Mouse (Mus musculus): ENCODE measurements around the gene Abcb9.
"Not testable (repeated sequence)": the region's sequence is repeated elsewhere in the genome, so short reads cannot be mapped to it uniquely, and the experiment has no call there.

Abcb9 gene

DNA sequence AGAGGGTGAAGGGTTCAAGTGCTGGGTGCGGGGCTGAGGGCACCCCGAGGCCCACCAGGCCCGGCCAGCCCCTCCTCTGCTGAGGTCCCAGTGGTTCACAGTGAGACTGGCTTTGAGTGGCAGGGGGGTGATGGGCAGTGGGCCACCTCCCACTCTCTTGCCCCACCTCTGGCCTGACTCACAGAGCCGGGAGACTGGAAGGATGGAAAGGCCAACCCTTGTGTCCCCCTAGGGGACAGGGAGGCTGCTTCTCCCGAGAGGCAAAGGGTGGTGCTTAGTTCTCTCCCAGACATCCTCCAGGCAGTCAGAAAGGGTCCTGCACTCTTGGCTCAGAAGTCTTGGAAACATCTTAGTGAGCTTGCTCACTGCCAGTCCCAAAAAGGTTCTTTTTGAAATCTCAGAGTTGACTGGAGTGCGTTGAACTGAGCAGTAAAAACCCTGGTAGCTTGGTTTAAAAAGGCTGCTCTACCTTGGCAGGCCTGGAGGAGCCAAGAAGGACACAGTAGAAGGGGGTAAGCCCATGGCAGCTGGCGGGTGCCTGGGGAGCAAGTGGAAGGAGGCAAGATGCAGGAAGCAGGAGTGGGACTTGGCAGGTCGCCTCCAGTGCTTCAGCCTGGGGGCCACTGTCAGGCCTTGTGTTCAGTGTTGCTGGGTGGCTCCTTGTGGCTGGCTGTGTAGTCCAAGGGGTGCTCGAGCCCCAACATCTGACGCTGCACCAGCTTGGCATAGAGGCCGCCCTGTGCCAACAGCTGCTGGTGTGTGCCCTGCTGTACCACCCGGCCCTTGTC is 33.4 kb downstream of the Abcb9 start:
- DNase-seq (ENCODE audit: low read depth, low spot score): no peak

DNA sequence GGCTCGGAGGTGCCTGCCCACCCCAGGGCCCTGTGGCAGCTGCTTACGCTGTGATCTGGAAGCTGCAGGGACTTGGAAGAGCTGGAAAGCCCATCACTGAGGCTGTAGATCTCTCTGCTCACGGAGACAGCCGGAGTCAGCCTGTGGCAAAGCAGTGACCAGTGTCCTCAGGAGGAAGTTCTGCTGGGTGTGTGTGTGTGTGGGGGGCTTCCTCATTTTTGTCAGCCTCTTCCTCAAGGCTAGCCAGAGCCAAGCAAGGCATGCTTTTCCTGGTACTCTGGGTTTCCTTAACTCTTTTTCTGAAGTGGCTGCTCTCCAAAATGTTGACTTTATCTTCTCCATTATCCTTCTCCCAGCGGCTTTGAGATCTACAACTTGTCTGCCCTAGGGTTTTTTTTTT is 35.9 kb downstream of the Abcb9 start:
- no peak for DNase-seq (ENCODE audit: low read depth, low spot score)

DNA sequence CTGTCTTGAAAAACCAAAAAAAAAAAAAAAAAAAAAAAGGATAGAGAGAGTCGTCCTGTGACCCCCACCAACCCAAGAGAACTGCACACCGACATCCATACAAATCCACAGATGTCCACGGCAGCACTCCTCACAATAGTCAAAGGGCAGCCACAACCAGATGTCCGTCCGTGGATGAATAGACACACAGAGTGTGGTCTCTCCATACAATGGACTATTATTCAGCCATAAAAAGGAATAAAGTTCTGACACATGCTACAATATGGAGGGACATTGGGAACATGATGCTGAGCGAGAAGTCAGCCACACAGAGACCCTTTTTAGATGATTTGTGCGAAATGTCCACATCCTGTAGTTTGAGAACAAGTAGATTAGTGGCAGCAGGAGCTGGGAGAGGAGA is 36.8 kb downstream of the Abcb9 start:
- DNase-seq (ENCODE audit: low read depth, low spot score): no peak

DNA sequence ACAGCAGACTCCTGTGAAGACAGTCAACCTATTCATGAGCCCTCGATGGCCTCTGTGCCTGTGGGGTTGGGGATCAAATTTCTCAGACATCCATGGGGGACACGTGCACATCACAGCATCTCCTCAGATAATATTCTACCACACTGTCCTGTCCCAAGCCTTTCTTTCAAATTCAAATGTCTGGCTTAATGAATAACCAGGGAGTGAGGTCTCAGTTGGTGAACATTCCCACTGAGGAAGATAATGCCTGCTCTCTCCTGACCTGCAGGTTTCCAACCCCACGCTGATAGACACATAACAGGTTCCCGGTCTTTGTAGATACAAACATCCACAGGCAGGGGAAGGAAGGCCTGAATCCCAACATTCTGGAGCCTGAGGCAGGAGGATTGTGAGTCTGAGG is 38.6 kb downstream of the Abcb9 start:
- DNase-seq (ENCODE audit: low read depth, low spot score): no peak

DNA sequence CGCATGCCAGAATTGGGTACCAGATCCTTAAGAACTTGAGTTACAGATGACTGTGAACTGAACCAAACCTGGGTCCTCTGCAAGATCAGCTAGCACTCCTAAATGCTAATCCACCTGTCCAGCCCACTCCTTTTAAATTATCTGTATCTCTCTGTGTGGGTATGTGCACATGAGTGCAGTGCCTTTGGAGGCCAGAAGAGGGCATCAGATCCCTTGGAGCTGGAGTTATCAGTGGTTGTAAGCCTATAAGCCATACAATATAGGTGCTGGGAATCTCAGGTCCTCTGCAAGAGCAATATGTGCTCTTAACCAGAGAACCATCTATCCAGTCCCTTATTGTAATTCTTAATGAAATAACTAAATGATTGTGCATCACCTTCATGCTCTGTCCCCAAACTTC is 39.4 kb downstream of the Abcb9 start:
- no peak for DNase-seq (ENCODE audit: low read depth, low spot score)

DNA sequence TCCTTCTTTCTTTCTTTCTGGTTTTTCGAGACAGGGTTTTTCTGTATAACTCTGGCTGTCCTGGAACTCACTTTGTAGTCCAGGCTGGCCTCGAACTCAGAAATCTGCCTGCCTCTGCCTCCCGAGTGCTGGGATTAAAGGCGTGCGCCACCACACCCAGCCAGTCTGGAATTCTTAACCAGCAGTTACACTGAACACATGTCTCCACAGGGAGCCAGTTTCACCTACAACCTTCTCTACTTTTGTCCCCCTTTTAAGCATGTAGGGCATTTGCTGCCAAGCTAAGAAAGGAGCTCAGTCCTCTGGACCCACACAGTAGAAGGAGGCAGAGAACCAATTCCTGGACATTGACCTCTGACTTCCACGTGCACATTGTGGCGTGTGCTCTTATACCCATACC is 43.0 kb downstream of the Abcb9 start:
- DNase-seq (ENCODE audit: low read depth, low spot score): not testable (repeated sequence)

DNA sequence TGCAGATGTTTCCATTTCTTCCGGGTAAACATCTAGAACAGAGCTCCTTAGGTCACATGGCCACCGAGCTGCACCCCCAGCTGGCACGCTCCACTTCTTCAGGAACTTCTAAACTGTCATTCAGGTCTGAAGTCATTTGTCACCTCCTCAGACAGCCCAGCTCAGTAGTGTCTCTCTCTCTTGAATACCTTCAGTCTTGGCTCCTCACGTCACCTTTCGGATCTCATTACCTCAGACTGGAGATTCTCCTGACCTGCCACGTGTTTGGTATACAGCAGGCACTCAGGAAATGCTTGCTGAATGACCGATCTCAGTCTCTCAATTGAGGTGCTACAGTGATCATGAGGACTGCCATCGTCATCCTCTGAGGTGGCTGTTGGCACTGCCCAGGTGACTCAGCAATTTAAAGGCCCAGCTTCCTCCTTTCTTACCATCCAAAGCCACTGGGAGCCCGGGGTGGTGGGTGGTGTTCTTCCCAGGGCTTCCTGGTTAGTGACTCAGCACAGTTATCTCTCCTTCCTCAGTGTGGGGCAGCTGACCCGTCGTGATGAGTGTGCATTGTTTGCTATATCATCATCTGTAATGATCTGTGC is 43.6 kb downstream of the Abcb9 start:
- DNase-seq (ENCODE audit: low read depth, low spot score): no peak

DNA sequence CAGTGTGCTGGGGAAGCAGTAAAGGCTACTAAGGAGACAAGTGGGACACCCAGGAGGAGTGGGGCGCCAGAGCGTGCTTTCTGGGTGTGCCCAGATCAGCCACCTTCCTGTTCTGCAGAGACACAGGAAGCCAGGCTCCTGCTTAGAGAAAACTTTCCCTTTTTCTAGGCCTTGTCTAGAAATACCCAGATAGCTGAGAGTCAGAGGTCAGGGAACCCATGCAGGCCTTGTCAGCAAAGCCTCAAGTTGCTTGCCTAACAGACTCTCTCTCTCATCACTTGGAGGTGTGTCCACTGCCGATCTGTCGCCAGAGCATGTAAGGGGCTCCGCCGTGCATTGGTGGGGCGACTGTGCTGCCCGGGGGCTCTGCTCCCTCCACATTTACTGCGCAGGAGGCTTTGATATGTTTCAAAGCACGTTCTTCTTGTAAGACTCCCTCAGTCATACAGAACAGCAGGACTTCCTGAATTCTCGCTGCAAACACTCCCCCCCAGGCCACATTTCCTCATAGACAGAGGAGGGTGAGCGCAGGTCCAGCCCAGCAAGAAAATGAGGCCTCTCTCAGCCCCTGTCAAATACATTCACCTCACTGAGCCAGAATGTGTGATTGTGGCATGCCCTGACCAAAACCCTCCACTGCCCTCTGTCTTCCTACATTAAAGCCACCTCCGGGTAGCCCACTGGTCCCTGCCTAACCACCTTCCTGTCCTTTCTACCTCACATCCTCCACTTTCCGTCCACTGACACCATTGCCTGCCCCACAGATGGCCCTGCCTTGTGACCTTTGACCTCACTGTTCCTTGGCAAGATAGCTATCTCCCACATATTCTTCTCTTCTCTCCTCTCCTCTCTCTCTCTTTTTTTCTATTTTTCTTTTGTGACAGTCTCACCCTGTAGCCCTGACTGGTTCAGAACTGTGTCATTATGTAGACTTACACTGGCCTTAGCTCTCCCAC is 45.2 kb downstream of the Abcb9 start:
- no peak for DNase-seq (ENCODE audit: low read depth, low spot score)

DNA sequence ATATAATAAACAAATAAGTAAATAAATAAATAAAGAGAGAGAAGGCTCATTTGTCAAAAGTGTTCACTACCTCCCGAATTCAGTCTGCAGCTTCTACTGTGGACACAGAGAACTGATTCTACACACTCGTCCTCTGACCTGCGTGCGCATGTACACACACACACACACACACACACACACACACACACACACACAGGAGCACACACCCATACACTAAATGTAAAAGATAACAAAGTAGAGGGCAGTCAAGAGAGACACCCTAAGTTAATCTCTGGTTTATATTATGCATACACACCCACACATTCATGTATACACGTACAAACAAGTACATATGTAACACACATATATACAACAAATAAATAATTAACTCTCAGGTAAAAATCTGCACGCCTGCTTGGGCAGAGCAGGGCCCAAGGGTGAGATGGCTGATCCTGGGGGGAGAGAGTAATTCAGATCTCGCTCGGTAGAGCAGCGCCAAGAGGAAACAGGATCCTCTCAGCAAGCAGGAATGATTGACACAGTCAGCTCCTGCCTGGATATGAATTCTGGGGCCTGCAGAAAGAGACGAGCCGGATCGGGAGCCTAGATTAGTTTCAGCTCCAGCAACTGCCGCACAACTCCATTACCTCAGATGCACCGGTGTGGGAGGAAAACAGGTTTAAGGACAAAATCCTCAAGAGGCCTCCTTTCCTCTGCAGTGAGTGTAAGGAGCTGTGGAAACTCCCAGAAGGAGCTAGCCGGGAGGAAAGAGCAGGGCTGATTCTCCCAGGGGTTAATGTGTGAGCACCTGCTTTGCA is 46.2 kb downstream of the Abcb9 start:
- no peak for DNase-seq (ENCODE audit: low read depth, low spot score)

DNA sequence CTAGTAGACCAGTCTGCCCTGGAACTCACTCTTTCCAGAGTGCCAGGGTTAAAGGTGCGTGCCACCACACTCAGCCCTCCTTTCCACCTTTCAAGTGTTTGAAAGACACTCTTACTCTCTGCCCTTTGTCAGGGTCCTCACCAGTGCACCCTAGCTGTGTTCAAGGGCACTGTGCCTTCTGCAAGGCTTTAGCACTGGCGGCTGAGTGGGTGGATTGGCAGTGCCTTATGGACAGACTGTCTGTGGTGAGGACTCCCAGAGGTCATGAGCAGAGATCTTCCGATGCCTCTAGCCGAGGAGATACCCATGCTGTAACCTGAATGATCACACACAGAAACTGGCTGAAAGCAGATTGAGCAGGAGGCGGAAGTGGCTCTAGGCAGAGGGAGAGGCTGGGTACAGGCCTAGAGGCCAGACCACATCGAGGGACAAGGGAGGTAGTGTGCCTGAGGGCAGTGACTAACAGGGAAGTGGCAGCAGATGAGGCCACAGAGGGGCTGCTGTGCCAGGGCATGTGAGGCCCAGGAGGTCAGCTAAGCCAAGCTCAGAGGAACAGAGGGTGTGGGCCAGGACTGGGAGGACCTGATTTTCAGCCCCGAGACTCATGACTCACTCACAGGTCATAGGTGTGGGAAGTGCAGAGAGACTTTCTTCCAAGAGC is 48.7 kb downstream of the Abcb9 start:
- no peak for DNase-seq (ENCODE audit: low read depth, low spot score)

DNA sequence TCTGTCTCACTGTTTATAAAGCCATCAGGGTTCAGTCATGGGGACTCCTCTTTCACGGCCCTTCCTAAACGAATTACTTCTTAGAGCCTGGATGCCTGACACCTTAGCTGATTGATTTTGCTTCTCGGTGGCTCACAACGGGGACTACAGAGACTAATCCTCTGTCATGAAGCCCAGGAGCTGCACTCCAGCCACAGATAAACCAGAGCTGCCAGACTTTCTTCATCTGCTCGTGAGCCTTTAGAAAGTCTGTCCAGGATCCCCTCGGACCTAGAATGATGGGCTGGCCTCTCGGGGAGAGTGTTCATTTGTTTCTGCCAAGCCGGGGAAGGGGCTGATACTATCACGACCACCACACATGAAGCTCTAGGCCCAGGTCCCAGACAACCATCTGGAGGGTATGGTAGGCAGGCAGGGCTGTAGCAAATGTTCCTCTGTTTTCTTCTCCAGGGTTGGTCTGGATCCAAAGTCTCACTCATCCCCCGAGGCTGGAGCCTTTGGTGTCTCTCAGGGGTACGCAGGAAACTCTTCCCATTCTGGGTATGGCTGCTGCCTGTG is 50.1 kb downstream of the Abcb9 start:
- no peak for DNase-seq (ENCODE audit: low read depth, low spot score)

DNA sequence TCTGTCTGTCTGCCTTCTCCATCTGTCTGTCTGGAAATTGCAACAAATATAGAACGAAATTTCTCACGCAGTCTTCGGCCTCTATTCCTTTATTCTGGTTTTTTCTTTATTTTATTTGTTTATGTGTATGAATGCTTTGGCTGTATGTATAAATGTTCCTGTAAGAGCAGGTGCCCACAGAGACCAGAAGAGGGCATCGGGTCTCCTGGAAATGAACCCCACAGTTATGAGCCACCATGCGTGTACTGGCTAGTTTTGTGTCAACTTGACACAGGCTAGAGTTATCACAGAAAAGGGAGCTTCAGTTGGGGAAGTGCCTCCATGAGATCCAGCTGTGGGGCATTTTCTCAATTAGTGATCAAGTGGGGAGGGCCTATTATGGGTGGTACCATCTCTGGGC is 51.6 kb downstream of the Abcb9 start:
- DNase-seq (ENCODE audit: low read depth, low spot score): no peak

DNA sequence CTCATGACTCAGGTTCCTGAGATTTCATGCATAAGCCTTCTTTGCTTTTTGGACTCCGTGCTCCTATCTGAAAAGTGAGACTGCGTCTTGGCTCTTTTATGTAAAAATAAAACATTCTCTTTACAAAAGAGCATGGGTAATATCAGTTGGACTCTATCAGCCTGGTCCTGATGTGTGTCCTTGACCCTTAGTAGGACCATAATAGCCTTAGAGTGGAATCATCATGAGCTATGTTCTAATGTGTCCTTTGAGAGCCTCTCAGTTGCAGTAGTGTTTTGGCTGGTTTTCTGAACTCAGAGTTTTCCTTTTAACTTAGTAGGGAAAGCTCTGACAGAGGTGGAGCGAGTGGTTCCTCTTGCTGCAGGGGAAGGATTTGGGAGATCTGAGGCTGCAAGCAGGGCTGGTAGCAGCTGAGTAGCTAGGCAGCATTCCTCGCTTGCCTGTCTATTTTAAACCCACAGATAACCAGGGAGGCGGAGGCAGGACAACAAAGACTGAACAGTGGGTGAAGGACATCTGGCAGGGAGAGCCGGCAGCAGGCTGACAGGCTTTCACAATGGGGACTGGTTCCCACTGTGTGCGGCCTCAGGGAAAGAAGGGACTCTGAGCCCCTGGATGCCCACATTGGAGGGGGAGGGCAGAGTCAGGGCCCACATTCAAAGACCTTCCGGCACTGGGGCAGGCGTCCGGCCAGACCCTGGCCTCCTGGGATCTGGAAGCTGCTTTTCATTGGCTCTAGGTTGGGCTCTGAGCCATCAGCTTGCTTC is 52.2 kb downstream of the Abcb9 start:
- DNase-seq (ENCODE audit: low read depth, low spot score): no peak

DNA sequence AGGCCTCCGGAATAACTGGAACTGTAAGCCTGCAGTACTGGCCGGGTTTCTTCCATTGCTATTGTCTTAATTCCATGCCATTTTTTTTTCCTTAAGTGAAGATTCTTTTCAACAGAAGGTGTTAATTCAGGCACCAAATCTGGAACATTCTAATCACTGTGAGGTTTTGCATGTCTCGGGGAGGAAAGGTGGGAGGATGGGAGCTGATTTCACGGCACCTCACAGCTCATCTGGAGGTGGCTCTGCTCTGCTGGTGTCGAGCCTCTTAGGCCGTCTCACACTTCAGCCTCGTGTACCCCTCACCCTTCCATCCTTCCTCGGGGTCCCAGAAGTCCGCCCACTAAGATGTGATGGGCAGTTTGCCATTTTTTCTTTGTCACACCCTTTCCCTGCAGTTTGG is 54.5 kb downstream of the Abcb9 start:
- DNase-seq (ENCODE audit: low read depth, low spot score): no peak

DNA sequence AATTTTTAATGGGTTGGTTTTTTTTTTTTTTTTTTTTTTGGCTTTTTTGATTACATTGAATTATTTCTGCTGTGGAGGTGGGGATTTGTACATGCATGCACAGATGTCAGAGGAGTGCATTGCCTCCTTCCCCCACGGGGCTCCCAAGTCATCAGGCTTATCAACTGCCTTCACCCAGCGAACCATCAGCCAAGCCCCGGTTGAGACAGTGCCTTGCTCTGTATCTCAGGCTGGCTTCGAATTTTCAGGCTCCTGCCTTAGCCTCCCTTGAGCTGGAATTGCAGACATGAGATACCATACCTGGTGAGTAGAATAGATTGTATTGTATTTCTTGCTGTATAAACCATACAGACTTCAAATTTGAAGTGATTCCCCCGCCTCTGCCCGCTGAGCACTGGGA is 56.0 kb downstream of the Abcb9 start:
- DNase-seq (ENCODE audit: low read depth, low spot score): no peak

DNA sequence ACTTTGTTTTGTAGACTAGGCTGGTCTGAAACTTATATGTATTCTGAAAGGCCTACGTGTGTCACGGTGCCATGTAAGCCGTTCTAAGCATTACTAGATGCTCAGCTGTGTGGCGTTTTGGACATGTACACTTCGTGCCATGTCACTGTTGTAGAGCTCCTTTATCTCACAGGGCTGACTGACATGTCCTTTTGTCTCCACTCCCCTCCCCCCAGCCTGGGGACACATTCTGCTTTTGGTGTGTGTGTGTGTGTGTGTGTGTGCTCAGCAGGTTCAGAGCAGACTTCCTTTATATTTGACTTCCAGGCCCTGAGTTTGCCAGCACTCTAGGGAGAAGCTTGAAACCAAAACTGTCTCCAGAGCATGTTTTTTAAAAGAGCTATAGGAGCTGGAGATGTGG is 58.8 kb downstream of the Abcb9 start:
- no peak for DNase-seq (ENCODE audit: low read depth, low spot score)

DNA sequence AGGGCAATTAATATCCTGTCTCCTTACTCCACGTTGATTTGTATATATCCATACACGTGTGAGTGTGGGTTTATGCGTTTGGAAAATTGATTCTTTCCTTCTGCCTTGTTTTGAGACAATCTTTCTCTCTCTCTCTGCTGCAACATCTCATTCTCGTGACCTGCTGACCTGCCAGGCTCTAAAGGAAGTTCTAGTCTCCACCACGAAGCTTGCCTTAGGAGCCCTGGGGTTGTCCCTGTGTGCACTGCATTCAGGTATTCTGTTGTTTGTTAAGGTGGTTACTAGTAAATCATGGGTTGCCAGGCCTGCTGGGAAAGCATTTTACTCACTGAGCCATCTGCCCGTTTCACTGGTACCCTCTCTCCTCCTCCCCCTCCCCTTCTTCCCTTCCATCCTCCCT is 59.3 kb downstream of the Abcb9 start:
- no peak for DNase-seq (ENCODE audit: low read depth, low spot score)

DNA sequence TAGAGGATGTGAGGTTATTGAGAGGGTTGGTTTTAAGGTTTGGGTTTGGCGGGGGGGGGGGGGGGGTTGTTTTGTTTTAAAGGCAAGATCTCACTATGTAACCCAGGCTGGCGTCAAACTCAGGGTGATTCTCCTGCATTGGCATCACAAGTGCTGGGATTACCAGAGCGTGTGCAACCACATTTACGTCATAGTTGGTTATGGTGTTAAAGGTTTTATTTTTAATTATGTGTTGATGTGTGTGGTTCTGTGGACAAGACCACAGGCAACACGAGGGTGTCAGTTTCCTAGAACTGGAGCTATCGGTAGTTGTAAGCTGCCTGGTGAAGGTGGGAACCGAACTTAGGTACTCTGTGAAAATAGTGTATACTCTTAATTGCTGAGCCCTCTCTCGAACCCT is 59.8 kb downstream of the Abcb9 start:
- no peak for DNase-seq (ENCODE audit: low read depth, low spot score)

DNA sequence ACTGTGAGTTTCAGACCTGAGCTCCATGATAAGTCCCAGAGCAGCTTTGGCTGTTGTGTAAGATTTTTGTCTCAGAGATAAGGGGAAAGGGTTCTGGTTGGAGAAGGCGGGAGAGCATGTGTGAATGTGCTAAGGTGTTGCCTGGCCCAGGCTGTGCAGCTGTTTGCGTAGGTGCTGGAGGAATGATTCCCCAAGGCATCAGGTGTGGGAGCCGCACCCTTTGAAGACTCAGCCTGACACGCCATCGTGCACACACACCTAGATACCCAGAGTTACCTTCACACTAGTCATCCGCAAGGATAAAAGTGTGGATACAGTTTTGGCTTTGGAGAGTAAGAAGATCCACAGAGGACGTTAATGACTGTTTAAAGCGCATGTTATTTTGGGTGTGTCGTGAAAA is 60.2 kb downstream of the Abcb9 start:
- no peak for DNase-seq (ENCODE audit: low read depth, low spot score)

DNA sequence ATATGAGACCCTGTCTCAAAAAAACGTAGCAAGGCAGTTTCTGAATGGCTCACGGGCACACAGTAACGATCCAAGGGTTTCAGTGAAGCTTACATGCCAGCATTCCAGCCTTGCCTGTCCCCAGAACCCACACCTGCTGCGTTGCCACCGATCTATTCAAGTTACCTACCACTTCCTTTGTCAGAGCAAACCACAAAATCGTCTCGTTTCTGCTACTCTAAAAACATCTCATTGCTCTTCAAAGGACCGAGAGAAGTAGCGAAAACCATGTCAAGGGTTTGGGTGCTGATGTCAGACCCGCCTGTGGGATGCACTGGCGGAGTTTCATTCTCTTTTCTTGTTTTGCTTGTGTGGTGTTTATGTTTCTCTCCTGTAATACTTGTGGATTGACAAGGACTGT is 61.1 kb downstream of the Abcb9 start:
- DNase-seq (ENCODE audit: low read depth, low spot score): no peak
